Comparison of ENCODE assay signal across 10 mouse cellular contexts in genomic region chr2:167596726-167597491, GRCm38 (mm10). TPM values are rescaled to one million over a fixed set of nuclear protein-coding genes. Genes with fewer than 3 reads are reported as not detected.
DNase-seq lines count a peak whose midpoint lies in the region; ATAC-seq and TF ChIP-seq lines count a peak whose summit lies in the region.
"Had no signal": no experiment of that assay in that cellular context is flagged by ENCODE, and none has a peak within 500 bp of the region (broad histone marks: within the 10 kb centered on the region; RNA-seq: fewer than 3 reads in every experiment).

No protein-coding gene starts in this region.

- peak overlapping the region; percentile 90 for H3K27ac ChIP-seq in kidney, embryonic 15.5 days
- peak overlapping the region; percentile 93 for H3K27ac ChIP-seq in embryonic facial prominence, embryonic 15.5 days (replicated peaks)
- peak overlapping the region; percentile 46; the same call in 1 of the 2 replicates for H3K27ac ChIP-seq in intestine, postnatal 0 days (ENCODE audit: low read depth, low read length)
- H3K27ac ChIP-seq in neural tube, embryonic 11.5 days (ENCODE audit: low read depth, low read length), result peak overlapping the region; percentile 68

- H3K4me2 ChIP-seq in kidney, embryonic 15.5 days, result peak overlapping the region; percentile 56
- H3K4me2 ChIP-seq in embryonic facial prominence, embryonic 15.5 days (replicated peaks), result peak overlapping the region; percentile 49
- H3K4me2 ChIP-seq in intestine, postnatal 0 days (replicated peaks; ENCODE audit: low read depth), result peak overlapping the region; percentile 31
- H3K4me2 ChIP-seq in neural tube, embryonic 11.5 days (ENCODE audit: low read depth), result peak overlapping the region; percentile 34

- H3K36me3 ChIP-seq in kidney, embryonic 15.5 days, result no peaks in the 10 kb centered on the region
- no peaks in the 10 kb centered on the region for H3K36me3 ChIP-seq in embryonic facial prominence, embryonic 15.5 days
- no peaks in the 10 kb centered on the region for H3K36me3 ChIP-seq in intestine, postnatal 0 days (ENCODE audit: control insufficient read depth, insufficient read depth)
- no peaks in the 10 kb centered on the region for H3K36me3 ChIP-seq in neural tube, embryonic 11.5 days (ENCODE audit: control insufficient read depth, insufficient read depth, low read length)

- peaks cover 76% of the 10 kb centered on the region for H3K4me1 ChIP-seq in kidney, embryonic 15.5 days
- peaks cover 81% of the 10 kb centered on the region for H3K4me1 ChIP-seq in embryonic facial prominence, embryonic 15.5 days
- no peaks in the 10 kb centered on the region for H3K4me1 ChIP-seq in intestine, postnatal 0 days (replicated peaks; ENCODE audit: control insufficient read depth, insufficient read depth, low read length)
- peaks cover 16% of the 10 kb centered on the region for H3K4me1 ChIP-seq in neural tube, embryonic 11.5 days (ENCODE audit: control insufficient read depth, insufficient read depth, low read length)

- peak; percentile 2; the same call in 1 of the 2 replicates for ATAC-seq in kidney, embryonic 15.5 days (replicated peaks; ENCODE audit: low FRiP score)
- peak; percentile 27 for ATAC-seq in embryonic facial prominence, embryonic 15.5 days (ENCODE audit: insufficient number of reproducible peaks, low FRiP score, low TSS enrichment, low read depth)
- ATAC-seq in intestine, postnatal 0 days, result 0 out of 2 replicates have a peak, but pooled peaks have one; percentile 3
- ATAC-seq in neural tube, embryonic 11.5 days (ENCODE audit: insufficient read depth, low FRiP score, low TSS enrichment), result peak; percentile 35; the same call in 1 of the 2 replicates

- peak overlapping the region; percentile 36 for H3K9ac ChIP-seq in kidney, embryonic 15.5 days
- no peak overlapping the region for H3K9ac ChIP-seq in embryonic facial prominence, embryonic 15.5 days
- no peak overlapping the region for H3K9ac ChIP-seq in intestine, postnatal 0 days (ENCODE audit: low read depth, low read length)
- H3K9ac ChIP-seq in neural tube, embryonic 11.5 days (ENCODE audit: low read length), result peak overlapping the region; percentile 42

- intact Hi-C loops in left cerebral cortex, postnatal 36 days (cut with DNase I), result no loop called here

- H3K9me3 ChIP-seq in kidney, embryonic 15.5 days (replicated peaks), result no peaks in the 10 kb centered on the region
- no peaks in the 10 kb centered on the region for H3K9me3 ChIP-seq in embryonic facial prominence, embryonic 15.5 days (replicated peaks)
- no peaks in the 10 kb centered on the region for H3K9me3 ChIP-seq in intestine, postnatal 0 days (ENCODE audit: control insufficient read depth)
- H3K9me3 ChIP-seq in neural tube, embryonic 11.5 days (ENCODE audit: control insufficient read depth, low read length), result no peaks in the 10 kb centered on the region

- no peak for DNase-seq in kidney, adult 8-10 months
- peak; percentile 39 for DNase-seq in neural tube, embryonic 11.5 days (ENCODE audit: low spot score)
- no peak for DNase-seq in thymus, postnatal 25 days
- no peak for DNase-seq in left cerebral cortex, postnatal 36 days (ENCODE audit: low spot score in 2 of 2)
- DNase-seq in layer of hippocampus, adult 9-11 months, result no peak

- 23% methylated on average over 27 of the region's 27 CpGs for WGBS in kidney, embryonic 15.5 days
- WGBS in embryonic facial prominence, embryonic 15.5 days, result 14% methylated on average over 26 of the region's 27 CpGs
- 42% methylated on average over 27 of the region's 27 CpGs for WGBS in intestine, postnatal 0 days
- 35% methylated on average over 24 of the region's 27 CpGs for WGBS in neural tube, embryonic 11.5 days

- H3K27me3 ChIP-seq in kidney, embryonic 15.5 days, result no peaks in the 10 kb centered on the region
- H3K27me3 ChIP-seq in embryonic facial prominence, embryonic 15.5 days, result no peaks in the 10 kb centered on the region
- peaks cover 3% of the 10 kb centered on the region; the same call in 1 of the 2 replicates for H3K27me3 ChIP-seq in intestine, postnatal 0 days (replicated peaks; ENCODE audit: control insufficient read depth, insufficient read depth, low read length)
- no peaks in the 10 kb centered on the region for H3K27me3 ChIP-seq in neural tube, embryonic 11.5 days (ENCODE audit: control insufficient read depth, insufficient read depth, low read length)

- peak overlapping the region; percentile 25 for H3K4me3 ChIP-seq in kidney, embryonic 15.5 days (replicated peaks)
- H3K4me3 ChIP-seq in embryonic facial prominence, embryonic 15.5 days (replicated peaks), result peak overlapping the region; percentile 27
- H3K4me3 ChIP-seq in intestine, postnatal 0 days (ENCODE audit: low read depth, low read length), result no peak overlapping the region
- H3K4me3 ChIP-seq in neural tube, embryonic 11.5 days (ENCODE audit: low read depth, low read length), result no peak overlapping the region

- TF ChIP-seq CTCF in intestine, postnatal 0 days (IDR thresholded peaks at IDR 0.05; ENCODE audit: low read depth), result no peak

RNA-seq across cellular contexts. Expression of gene Ube2v1, which starts 35.0 kb away (rescaled TPM):
- 284 and 313 TPM in 2 replicates for polyA plus RNA-seq in kidney, embryonic 15.5 days (2015; fragmentation: Nextera tagmentation; extraction: Ambion mirVana)
- 292 and 294 TPM in 2 replicates for polyA plus RNA-seq in embryonic facial prominence, embryonic 15.5 days (2015; fragmentation: Nextera tagmentation; extraction: Ambion mirVana)
- 173 and 174 TPM in 2 replicates for polyA plus RNA-seq in intestine, postnatal 0 days (2015; fragmentation: Nextera tagmentation; extraction: Ambion mirVana)
- 291 and 297 TPM in 2 replicates for polyA plus RNA-seq in neural tube, embryonic 11.5 days (2014; fragmentation: Nextera tagmentation; extraction: Ambion mirVana)
- 100 to 1,000 TPM; 246 to 259 TPM for total RNA-seq in left cerebral cortex, postnatal 36 days (2021)

RNA-seq across cellular contexts. Expression of gene Snai1, which starts 58.9 kb away (rescaled TPM):
- polyA plus RNA-seq in kidney, embryonic 15.5 days (2015; fragmentation: Nextera tagmentation; extraction: Ambion mirVana), result 34.3 and 37.7 TPM in 2 replicates
- polyA plus RNA-seq in embryonic facial prominence, embryonic 15.5 days (2015; fragmentation: Nextera tagmentation; extraction: Ambion mirVana), result 82.9 and 104 TPM in 2 replicates
- 5.4 and 8.0 TPM in 2 replicates for polyA plus RNA-seq in intestine, postnatal 0 days (2015; fragmentation: Nextera tagmentation; extraction: Ambion mirVana)
- 32.3 and 39.7 TPM in 2 replicates for polyA plus RNA-seq in neural tube, embryonic 11.5 days (2014; fragmentation: Nextera tagmentation; extraction: Ambion mirVana)
- total RNA-seq in left cerebral cortex, postnatal 36 days (2021), result under 1 TPM; 0.52 to 0.88 TPM
- total RNA-seq: common myeloid progenitor, adult 5-6 weeks; monocyte, adult 5-6 weeks had no signal

Comparison
In these comparisons a context has a peak if more than half of its experiments do, and no peak if none do; other contexts are left out.
1. H3K4me3 ChIP-seq: peak in kidney, embryonic 15.5 days (single experiment) and embryonic facial prominence, embryonic 15.5 days (single experiment); none in intestine, postnatal 0 days (single experiment) and neural tube, embryonic 11.5 days (single experiment).
2. H3K9ac ChIP-seq: peak in kidney, embryonic 15.5 days (single experiment) and neural tube, embryonic 11.5 days (single experiment); none in embryonic facial prominence, embryonic 15.5 days (single experiment) and intestine, postnatal 0 days (single experiment).
3. Peak in every context shown above with its lines, with median percentiles within 50 percentile points of each other: ATAC-seq, H3K27ac ChIP-seq and H3K4me2 ChIP-seq.